Mouse (Mus musculus) cerebellum, adult (tissue): ENCODE measurements around the gene Olfr1443.
"Not testable (repeated sequence)": the region's sequence is repeated elsewhere in the genome, so short reads cannot be mapped to it uniquely, and the experiment has no call there.

Experiments used
- ATAC-seq: cut with Nextera tagmentation; 2 replicates; pipeline ENCODE4 v1.9.2; 2017; ENCODE audit warnings: mild to moderate bottlenecking, moderate library complexity, mixed read lengths; ENCODE audit not compliant: insufficient number of reproducible peaks, low FRiP score, low TSS enrichment

Olfr1443 gene

GRCm38 (mm10) chr19:12677812-12678211 lies at the start of gene Olfr1443:
Gene Olfr1443 (plus strand): TSS chr19:12678112.
- ATAC-seq = no peak

GRCm38 (mm10) chr19:12633176-12633575 lies 44.7 kb upstream of the Olfr1443 start, which contains the start of gene Glyat:
Gene Glyat (plus strand): TSS chr19:12633308.
- ATAC-seq = no peak

GRCm38 (mm10) chr19:12634259-12634658 lies 43.7 kb upstream of the Olfr1443 start:
- no peak for ATAC-seq

GRCm38 (mm10) chr19:12634963-12635362 lies 42.9 kb upstream of the Olfr1443 start:
- ATAC-seq = no peak

GRCm38 (mm10) chr19:12636863-12637262 lies 41.0 kb upstream of the Olfr1443 start:
- ATAC-seq = no peak

- no peak for ATAC-seq
These were observed 39.9 kb upstream of the Olfr1443 start for GRCm38 (mm10) chr19:12638049-12638448.

GRCm38 (mm10) chr19:12649511-12649910 lies 28.4 kb upstream of the Olfr1443 start:
- no peak for ATAC-seq

DNA sequence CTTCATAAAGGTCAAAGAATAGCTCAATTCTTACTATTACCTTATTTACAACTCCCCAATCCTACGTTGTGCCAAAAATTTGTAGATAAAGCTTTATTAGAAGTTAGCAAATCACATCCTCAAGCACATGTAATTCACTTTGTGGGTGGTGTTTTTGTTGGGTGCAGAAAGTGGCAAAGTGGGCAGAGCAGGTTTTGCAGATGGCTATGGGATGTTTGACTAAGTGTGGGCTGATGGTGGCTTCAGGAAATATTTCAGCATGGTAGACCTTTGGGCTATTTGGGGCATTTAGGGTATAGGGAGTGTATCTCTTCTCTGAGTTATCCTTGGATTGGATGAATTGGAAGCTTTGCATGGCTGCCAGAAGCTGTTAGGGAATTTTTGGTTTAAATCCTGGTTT lies 11.8 kb upstream of the Olfr1443 start:
- ATAC-seq = no peak

GRCm38 (mm10) chr19:12668601-12669000 lies 9.3 kb upstream of the Olfr1443 start:
- ATAC-seq = not testable (repeated sequence)

- ATAC-seq = no peak
These were observed 7.8 kb upstream of the Olfr1443 start, which contains the start of gene Olfr1442 for GRCm38 (mm10) chr19:12670139-12670538. Gene Olfr1442 (plus strand): TSS chr19:12670439.

GRCm38 (mm10) chr19:12671051-12671450 lies 6.9 kb upstream of the Olfr1443 start:
- no peak for ATAC-seq

- ATAC-seq = no peak
These were observed 6.7 kb downstream of the Olfr1443 start for GRCm38 (mm10) chr19:12684638-12685037.

DNA sequence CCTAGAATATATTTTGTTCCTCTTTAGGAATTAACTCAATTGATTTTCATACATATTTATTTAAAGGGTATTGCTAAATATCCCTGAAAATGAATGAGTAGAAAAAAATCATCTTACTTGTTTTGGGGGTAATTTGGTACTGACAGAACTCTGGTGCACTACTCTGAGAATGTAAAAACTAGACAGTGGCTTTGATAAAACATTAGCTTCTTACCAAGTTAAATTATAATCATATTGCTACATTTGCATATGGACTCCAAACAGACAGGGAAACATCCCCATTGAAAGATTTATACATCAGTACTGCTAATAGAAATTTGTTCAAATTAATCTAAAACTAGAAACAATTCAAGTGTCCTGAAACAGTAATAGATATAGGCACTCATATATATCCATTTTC lies 7.3 kb downstream of the Olfr1443 start:
- no peak for ATAC-seq

- no peak for ATAC-seq
These were observed 17.7 kb downstream of the Olfr1443 start, which contains the start of gene Keg1 for GRCm38 (mm10) chr19:12695590-12695989. Gene Keg1 (plus strand): TSS chr19:12695786.

GRCm38 (mm10) chr19:12696221-12696620 lies 18.3 kb downstream of the Olfr1443 start:
- no peak for ATAC-seq

DNA sequence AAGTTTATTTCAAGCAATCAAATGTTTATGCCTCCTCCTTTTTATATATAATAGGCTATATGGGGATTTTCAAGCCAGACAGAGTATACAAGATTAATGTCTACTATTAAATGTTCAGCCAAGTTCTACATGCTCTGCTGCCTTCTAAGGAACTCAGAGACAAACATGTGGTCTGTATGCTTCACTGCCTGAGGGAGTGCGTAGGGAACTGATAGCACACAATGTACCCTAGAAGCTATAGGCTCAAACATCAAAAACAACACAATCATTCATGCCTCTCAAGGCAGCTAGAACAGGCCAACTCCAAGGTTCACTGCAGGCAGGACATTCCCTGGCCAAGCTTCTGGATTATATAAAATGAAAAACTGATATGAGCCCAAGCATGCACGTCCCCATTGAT lies 30.5 kb downstream of the Olfr1443 start:
- ATAC-seq = no peak

DNA sequence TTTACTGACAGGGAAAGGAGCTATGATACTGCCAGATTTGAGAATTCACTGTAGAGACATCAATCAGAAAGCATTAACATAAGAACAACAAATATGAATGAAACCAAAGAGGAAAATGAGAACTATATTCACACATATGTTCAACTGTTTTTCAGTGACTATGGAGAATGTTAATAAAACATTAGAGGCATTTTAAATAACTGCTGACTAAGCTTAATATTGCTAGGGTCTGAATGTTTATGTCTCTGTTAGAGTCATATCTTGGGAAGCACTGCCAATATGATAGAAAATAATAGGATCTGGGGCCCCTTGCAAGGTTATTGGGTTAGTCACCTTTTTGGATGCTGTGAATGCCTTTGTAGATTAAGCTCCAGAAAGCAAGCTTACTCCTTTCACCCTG lies 31.1 kb downstream of the Olfr1443 start:
- no peak for ATAC-seq

DNA sequence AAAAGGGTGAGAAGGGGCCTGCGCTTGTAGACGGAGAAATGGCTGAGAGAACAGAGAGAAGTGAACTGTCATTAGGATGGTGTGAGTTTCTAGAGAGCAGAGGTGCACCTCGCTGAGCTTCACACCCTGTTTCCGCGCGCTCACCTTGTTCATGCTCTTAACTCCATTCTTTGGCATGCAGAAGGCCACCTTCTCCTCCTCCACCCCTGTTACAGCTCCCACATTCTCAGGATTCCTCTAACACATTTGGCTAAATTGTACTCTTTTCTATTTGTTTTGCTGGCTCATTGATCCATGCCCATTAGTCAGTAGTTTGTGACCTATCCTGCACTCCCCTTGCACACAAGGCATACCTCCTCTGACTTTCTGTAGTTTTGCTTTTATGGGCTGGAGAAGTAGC lies 41.3 kb downstream of the Olfr1443 start:
- ATAC-seq = no peak

DNA sequence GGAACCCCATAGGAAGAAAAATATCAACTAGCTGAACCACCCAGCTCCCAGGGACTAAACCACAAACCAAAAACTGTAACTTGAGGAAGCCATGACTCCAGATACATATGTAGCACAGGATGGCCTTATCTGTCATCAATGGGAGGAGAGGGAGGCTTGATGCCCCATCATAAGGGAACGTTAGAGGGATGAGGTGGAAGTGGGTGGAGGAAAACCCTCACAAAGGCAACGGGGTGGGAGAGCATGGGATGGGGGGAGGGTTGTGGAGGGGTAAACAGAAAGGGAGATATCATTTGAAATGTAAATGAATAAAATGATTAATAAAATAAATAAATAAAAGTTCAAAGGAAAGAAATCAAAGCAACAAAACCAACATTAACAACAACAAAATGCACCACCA lies 42.6 kb downstream of the Olfr1443 start:
- no peak for ATAC-seq

- ATAC-seq = not testable (repeated sequence)
These were observed 43.0 kb downstream of the Olfr1443 start for GRCm38 (mm10) chr19:12720919-12721318.

GRCm38 (mm10) chr19:12721596-12721995 lies 43.7 kb downstream of the Olfr1443 start:
- not testable (repeated sequence) for ATAC-seq

- no peak for ATAC-seq
These were observed 44.4 kb downstream of the Olfr1443 start for GRCm38 (mm10) chr19:12722308-12722707.

GRCm38 (mm10) chr19:12725851-12726250 lies 47.9 kb downstream of the Olfr1443 start:
- no peak for ATAC-seq
